In the genomic region with DNA sequence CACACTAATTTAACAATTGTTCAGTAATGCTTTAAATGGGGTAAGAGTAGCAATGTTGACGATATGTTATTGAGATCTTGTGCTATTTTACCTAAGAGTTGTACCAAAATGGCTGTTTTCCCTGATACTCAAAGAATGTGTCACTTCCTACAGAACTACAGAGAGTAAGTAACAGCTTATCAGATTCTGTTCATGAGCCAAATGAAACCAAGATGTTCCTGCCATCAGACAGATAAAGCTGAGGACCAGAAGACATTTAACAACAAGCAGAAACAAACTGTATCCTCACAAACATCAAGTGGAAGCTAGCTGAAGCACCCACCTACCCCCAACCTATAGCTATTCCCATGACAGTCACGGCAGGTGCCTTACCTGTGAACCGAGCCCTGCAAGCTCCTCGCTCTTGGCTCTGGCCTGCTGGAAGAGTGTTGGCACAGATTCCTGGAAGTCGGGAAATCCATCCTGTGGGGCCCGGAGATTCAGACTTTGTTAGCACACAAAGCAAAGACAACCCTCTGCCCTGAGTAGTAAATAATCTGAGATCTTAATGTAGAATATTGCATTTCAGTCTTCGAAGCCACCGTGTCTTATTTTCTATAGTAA, we compare ENCODE assay signal across 10 mouse cellular contexts.
"Had no signal": no experiment of that assay in that cellular context is flagged by ENCODE, and none has a peak within 500 bp of the region (broad histone marks: within the 10 kb centered on the region; RNA-seq: fewer than 3 reads in every experiment).

No protein-coding gene starts in this region.

- DNase-seq: kidney, postnatal 14 days; layer of hippocampus, postnatal 36 days; left cerebral cortex, postnatal 4 days; lung, adult 18-20 months; right cerebral cortex, postnatal 14 days; thymus, postnatal 4 days had no signal

- H3K4me2 ChIP-seq: kidney, embryonic 15.5 days; limb, embryonic 13.5 days; midbrain, embryonic 13.5 days had no signal

- H3K9me3 ChIP-seq: kidney, embryonic 15.5 days; limb, embryonic 13.5 days; midbrain, embryonic 13.5 days had no signal

- ATAC-seq: intestine, embryonic 16.5 days; midbrain, embryonic 13.5 days had no signal

- H3K4me1 ChIP-seq: kidney, embryonic 15.5 days had no signal

- H3K4me3 ChIP-seq: kidney, embryonic 15.5 days; limb, embryonic 13.5 days; midbrain, embryonic 13.5 days had no signal

- H3K27me3 ChIP-seq: kidney, embryonic 15.5 days; limb, embryonic 13.5 days; midbrain, embryonic 13.5 days had no signal

- H3K27ac ChIP-seq: kidney, embryonic 15.5 days; limb, embryonic 13.5 days; midbrain, embryonic 13.5 days had no signal

- H3K36me3 ChIP-seq: midbrain, embryonic 13.5 days had no signal

- H3K9ac ChIP-seq: kidney, embryonic 15.5 days; limb, embryonic 13.5 days; midbrain, embryonic 13.5 days had no signal
